Mouse (Mus musculus): ENCODE measurements around the gene Taar2.
A peak's percentile ranks its signal among the peaks of the same experiment; 100 is the strongest.

The Taar2 gene

DNA sequence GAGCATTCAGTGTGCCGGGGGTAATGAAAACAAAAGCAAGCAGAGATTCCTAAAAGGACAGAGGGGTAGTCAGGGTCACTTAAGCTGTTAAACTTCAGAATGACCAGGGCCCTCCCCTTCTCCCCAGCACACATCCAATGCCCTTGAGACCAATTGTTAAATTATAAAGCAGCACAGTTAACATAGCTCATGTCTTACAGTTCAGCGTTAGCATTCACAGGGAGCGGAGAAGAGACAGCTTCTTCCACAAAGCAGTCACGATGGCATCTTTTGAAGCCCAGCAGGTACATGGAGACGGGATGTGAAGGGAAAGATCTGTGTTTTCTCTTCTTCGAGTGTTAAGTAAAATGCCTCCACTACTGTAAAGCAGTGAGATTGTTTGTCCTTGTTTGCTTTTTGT, at the start of gene Taar2:
TSS of gene Taar2 (plus strand) at position 261 of the 400 bp plus-strand sequence.
- DNase-seq (ENCODE audit: low read depth, low spot score): peak; percentile 9

DNA sequence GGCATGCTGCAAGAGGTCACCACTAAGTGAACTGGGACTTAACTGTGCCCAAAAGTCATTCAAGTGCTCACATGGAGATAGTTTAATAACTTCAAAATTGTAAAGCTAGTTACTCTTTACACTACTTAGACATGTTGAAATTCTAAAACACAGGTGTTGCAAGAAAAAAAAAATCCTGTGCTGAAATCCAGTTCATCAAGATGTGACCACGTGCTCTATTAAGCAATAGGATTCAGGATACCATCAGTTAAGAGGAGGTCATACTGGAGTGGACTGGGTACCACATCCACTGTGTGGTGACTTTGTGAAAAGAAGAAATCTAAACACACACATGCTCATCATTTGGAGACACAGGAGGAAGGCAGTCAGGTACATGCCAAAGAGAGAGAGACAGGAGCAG, 45.4 kb upstream of the Taar2 start:
- DNase-seq (ENCODE audit: low read depth, low spot score): no peak

DNA sequence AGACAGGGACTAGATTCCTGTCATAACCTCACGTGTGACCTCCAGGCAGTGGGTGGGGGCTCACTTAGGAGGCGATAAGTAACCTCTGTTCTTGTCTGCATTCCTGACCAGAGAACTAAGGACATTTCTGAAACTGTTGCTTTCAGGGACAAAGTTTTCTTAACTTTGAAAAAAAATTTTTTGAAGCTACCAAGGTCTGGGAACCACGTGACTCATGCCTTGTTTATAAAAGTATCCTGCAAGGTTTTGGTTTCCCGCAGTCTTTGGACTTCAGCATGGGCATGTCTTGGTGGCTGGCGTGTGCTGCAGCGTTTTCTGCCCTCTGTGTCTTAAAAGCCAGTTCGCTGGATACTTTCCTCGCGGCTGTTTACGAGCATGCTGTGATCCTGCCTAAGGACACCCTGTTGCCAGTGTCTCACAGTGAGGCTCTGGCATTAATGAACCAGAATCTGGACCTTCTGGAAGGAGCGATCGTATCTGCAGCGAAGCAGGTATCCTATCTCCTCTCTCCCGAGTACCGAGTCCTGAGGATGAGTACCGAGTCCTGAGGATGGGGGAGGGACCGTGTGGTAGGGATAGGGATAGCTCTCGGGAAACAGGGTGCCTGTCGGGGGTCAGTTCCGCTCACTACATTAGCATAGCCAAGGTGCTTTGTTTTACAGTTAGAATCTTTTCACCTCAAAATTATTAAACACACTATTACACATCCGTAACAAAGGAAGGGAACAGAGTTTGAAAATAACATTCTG, 43.6 kb upstream of the Taar2 start, which contains the start of gene Vnn1:
TSS of gene Vnn1 (plus strand) at position 88 of the 749 bp plus-strand sequence.
- peak; percentile 23 for DNase-seq (ENCODE audit: low read depth, low spot score)

DNA sequence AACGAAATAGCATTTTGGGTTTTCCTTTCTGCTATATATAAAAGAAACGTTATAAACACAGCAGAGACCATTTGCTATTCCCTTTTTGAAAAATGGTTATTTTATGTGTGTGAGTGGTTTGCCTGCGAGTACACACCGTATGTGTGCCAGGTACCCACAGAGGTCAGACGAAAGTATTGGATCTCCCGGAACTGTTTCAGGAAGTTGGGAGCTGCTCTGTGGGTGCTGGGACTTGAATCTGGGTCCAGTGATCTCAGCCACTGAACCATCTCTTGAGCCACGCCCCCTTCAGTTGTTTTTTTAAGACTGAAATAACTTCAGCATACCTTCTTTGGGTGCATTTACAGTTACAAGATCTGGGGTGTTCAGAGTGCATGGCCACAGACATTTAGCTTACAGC, 43.0 kb upstream of the Taar2 start:
- DNase-seq (ENCODE audit: low read depth, low spot score): no peak

DNA sequence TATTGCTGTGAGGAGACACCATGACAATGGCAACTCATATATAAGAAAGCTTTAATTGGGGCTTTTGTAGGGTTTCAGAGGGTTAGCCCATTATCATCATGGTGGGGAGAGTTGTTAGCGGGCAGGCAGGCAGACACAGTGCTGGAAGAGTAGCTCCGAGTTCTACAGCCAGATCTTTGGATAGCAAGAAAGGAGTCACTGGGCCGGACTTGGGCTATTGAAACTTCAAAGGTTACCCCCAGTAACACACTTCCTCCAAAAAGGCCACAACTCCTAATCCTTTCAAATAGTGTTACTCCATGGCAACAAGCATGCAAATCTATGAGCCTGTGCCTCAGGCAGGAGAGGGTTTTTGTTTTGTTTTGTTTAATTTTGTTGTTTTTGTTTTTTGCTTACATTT, 37.3 kb upstream of the Taar2 start:
- no peak for DNase-seq (ENCODE audit: low read depth, low spot score)

DNA sequence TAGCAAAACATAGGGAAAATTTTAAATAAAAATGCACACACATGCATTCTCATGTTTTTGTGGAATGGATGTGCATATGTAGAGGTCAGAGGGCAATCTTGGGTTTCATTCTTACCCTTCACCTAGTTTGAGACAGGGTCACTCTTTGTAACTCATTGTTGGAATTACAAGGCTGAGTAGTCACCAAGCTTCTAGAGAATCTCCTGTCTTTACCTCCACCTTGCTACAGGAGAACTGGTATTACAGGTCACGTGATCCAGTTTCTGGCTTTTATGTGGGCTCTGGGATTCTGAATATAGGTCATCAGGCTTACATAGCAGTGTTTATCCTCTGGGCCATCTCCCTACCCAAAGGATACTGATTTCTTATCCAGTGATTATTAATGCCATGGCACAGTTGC, 32.7 kb upstream of the Taar2 start:
- no peak for DNase-seq (ENCODE audit: low read depth, low spot score)

DNA sequence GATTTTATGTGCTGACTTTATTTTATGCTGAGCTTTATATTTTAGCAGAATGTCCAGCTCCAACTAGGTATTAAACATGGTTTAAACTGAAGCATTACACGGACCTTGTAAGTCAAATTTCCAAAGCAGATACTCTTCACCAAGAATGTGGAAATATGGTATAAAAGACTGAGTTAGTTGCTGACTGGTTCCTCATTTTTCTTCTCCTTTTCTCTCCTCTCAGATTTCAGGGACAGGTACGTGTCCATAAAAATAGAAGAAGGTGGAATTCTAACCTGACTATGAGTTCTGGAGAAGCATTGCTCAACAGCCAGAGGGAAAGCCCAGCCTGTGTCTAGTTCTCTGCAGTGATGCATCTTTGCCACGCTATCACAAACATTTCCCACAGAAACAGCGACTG, 18.3 kb upstream of the Taar2 start, which contains the start of gene Taar1:
TSS of gene Taar1 (plus strand) at position 301 of the 400 bp plus-strand sequence.
- no peak for DNase-seq (ENCODE audit: low read depth, low spot score)

DNA sequence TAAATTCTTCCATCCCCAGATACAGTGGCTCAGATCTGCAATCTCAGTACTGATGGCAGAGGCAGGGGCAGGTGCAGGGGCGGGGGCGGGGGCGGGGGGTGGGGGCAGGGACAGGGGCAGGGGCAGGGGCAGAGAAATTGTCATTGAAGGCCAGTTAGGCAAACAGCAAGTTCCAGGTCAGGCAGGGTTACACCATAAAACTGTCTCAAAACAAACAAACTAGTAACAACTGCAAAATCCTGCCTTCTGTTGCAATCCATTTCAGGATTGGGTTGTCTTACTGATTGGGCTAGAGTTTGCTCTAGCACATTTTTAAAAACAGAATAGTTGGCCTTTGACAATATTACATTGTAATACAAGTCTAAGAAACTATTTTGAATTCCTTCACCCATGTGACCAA, 15.9 kb upstream of the Taar2 start:
- no peak for DNase-seq (ENCODE audit: low read depth, low spot score)

DNA sequence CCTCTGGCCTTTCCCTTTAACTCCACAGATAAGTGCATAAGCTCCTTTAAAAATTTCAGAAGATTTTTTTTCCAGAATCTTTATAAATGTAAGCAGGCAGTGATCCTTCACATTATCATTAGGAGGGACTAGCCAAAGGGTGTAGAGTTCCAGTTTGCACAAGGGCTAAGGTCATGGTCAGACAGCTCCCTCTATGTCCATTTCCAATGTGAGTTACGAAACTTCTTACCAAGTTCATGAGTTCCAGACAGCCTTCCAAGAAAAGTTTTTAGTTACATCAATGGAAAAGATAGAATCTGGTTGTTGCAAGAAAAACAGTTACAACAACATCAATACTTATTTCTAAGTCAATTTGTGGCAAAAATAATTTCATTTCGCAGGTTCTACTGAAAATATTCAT, 14.4 kb upstream of the Taar2 start:
- DNase-seq (ENCODE audit: low read depth, low spot score): no peak

DNA sequence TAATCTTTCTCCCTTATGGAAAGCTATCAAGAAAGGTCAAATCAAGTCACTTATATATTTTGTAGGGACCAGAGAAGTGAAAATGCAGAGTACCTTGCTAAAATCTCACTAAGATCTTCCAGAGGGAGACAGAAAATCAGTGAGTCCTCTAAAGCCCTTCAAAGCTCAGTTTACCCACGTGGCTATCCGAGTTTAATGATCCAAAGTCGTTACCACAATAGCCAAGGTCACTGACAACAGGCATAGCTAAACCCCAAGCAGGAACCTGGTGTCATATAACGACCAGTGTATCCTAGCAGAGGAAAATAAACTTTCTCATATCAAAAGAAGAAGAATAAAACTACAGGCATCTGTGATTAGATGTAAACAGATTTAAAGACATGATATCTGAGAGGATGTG, 759 bp upstream of the Taar2 start:
- no peak for DNase-seq (ENCODE audit: low read depth, low spot score)

DNA sequence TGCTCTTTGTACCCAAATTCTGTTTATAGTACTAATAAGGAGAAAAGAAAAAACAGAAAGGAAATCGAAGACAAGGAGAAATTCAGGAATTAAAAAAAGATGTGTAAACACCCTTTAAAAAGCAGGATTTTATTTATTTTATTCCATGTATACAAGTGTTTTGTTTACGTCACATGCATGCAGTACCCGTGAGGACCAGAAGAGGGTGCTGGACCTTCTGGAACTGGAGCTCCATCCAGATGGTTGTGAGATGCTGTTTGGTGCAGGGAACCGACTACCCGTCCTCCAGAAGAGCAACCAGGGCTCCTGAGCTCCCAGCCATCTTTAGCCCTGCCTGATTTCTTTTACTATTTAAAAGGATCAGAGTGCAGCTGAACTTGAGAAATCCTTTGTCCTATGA, 4.1 kb downstream of the Taar2 start:
- DNase-seq (ENCODE audit: low read depth, low spot score): peak; percentile 7

DNA sequence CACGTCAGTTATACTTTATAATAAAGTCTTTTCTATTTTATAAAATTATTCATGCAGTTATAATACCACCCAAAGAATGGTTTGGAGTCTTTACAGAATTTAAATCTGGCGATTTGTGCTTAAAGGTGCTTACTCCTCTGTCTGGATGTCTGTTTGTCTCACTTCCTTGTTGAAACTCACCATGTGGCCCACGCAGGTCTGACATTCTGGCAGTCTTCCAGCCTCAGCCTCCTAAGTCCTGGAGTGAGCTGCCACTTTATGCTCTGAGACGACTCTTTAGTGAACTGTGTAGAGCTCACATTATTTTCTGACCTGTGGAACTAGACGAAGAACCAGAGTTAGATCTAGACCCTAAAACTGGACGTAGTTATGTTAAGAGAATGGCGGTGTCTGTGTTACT, 9.7 kb downstream of the Taar2 start:
- DNase-seq (ENCODE audit: low read depth, low spot score): no peak

DNA sequence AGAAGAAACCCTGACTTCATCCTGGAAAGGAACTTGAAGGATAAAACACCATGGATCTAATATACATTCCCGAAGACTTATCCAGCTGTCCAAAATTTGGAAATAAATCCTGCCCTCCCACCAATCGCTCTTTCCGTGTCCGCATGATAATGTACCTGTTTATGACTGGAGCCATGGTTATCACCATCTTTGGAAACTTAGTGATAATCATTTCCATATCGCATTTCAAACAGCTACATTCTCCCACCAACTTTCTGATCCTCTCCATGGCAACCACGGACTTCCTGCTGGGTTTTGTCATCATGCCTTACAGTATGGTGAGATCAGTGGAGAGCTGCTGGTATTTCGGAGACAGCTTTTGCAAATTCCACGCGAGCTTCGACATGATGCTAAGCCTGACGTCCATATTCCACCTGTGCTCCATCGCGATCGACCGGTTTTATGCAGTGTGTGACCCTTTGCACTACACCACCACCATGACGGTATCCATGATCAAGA, 11.2 kb downstream of the Taar2 start, which contains the start of gene Taar3:
TSS of gene Taar3 (plus strand) at position 51 of the 498 bp plus-strand sequence.
- DNase-seq (ENCODE audit: low read depth, low spot score): peak; percentile 21

DNA sequence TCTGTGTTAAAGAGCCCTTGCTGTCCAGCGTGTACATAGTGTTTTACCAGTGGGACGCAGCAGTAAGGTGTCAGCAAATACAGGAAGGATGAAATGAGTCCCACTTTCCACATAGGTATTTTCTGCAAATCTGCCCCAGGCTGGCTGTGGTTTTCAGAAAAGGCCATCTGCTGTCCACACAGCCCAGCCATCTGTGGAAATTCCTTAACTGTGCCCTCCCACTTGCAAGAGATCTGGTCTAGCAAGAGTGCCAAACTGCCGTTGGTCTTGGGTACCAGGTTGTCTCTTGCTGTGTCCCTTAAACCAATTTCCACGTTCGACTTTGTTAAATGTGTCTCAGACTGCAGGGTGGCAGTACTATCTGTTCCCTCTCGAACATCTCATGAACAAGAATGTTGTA, 13.3 kb downstream of the Taar2 start:
- DNase-seq (ENCODE audit: low read depth, low spot score): no peak

DNA sequence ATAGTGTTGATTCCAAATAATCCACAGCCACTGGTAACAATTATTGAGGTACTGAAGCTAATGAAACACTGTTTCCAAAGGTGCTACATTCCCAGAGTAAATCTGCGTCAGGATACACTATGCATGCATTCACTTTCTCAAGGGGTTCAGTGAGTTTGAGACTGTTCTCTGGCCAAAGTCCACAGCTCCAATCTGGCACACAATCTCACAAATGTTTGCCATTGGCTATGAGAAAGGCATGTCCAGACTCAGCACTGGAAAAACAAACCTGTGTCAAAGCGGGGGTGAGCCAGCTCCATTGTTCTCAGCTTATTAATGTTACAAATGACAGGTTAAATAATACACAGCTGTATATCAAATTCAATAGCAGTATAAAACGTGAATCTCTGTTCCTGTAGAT, 20.7 kb downstream of the Taar2 start:
- DNase-seq (ENCODE audit: low read depth, low spot score): no peak

DNA sequence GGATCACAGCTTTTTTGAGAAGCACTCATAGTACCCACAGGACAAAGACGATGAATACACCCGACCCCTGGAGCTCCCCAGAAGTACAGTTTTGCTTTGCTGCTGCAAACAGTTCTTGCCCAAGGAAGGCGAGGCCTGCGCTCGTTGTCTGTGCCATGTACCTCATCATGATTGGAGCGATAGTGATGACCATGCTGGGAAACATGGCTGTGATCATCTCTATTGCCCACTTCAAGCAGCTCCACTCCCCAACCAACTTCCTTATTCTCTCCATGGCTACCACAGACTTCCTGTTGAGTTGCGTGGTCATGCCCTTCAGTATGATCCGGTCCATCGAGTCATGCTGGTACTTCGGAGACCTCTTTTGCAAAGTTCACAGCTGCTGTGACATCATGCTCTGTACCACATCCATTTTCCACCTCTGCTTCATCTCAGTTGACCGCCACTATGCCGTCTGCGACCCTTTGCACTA, 22.1 kb downstream of the Taar2 start, which contains the start of gene Taar4:
TSS of gene Taar4 (plus strand) at position 51 of the 472 bp plus-strand sequence.
- no peak for DNase-seq (ENCODE audit: low read depth, low spot score)

DNA sequence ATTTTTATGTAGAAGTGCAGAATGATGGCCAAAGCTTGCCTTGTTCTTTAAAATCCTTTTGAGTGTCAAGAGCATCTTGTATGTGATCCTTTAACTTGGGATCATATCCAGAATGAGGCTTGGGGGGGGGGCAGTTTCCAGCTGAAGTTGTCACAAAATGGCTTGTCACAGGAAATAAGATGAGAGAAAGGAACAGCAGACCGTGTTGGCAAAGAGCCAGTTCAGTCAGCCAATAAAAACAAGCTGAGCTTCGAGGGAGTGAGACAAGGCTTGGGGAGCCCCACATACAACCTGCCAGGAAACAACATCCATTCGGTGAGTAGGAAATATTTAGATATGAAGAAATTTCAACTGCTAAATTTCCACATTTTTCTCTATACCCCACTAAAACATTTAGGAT, 25.1 kb downstream of the Taar2 start:
- no peak for DNase-seq (ENCODE audit: low read depth, low spot score)

DNA sequence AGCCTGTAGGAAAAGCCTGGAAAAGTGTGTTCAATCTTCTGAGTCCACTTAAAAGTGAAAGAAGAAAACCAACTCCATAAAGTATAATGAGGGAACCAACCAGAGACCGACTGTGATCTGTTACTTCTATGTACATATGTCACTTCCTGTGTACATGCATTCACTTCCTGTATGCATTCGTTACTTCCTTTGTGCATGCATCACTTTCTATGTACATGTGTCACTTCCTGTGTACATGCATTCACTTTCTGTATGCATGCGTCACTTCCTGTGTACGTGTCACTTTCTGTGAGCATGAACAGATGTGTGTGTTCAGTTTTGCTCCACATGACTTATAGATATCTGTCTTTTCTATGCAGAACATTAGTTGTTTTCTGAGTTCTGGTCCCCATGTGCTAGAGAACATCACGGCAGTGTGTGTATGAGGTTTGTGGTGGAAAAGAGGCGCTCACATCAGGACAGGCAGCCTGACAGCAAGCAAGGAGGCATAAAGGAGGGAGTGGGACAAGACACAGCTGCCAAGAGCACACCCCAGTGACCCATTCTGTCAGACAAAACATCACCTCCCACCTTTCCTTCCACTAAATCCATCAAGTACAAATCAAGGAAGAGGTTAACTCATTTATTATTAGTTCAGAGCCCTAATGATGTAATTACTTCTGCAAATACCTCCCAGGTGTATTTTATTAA, 26.7 kb downstream of the Taar2 start:
- no peak for DNase-seq (ENCODE audit: low read depth, low spot score)

DNA sequence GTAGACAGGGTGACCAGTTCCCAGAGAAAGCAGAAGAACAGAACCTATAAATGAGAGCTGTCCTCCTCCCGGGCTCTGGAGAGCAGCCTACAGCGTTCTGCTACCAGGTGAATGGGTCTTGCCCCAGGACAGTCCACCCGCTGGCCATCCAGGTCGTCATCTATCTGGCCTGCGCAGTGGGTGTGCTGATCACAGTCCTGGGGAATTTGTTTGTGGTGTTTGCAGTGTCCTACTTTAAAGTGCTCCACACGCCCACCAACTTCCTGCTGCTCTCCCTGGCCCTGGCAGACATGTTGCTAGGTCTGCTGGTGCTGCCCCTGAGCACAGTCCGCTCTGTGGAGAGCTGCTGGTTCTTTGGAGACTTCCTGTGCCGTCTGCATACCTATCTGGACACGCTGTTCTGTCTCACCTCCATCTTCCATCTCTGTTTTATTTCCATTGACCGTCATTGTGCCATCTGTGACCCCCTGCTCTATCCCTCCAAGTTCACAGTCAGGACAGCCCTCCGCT, 32.3 kb downstream of the Taar2 start, which contains the start of gene Taar5:
TSS of gene Taar5 (plus strand) at position 51 of the 510 bp plus-strand sequence.
- DNase-seq (ENCODE audit: low read depth, low spot score): no peak

DNA sequence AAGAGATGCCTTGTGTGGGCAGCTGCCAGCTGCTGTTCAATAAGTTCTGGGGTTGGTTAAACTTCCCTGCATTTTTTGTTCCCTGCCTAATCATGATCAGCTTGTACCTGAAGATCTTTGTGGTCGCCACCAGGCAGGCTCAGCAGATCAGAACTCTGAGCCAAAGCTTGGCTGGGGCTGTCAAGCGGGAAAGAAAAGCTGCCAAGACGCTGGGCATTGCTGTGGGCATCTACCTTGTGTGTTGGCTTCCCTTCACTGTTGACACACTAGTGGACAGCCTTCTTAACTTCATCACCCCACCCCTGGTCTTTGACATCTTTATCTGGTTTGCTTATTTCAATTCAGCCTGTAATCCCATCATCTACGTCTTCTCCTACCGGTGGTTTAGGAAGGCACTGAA, 32.9 kb downstream of the Taar2 start:
- no peak for DNase-seq (ENCODE audit: low read depth, low spot score)

DNA sequence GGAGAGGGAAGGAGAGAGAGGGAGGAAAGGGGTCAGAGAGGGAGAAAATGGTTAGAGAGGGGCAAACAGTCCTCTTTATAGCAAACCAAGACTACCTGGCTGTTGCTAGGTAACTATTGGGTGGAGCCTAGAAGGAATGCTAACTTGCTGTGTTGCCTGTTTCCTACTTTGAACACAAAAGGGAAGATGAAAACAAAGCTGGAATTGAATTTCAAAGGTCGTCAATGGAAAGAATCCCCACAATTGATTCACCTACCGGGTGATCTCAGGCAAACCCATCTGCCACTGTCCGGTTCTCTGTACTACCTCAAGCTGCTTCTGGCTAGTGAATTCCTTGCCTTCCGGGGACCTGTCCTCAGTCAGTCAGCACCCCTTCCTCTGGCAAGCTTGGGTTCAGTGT, 39.6 kb downstream of the Taar2 start:
- no peak for DNase-seq (ENCODE audit: low read depth, low spot score)

Data from mesoderm, embryonic 11.5 days (tissue).